Mouse (Mus musculus) CD8-positive naive resting alpha-beta T cell, adult 2 months (primary cell): ENCODE data around the gene Fam136a.
"Not testable (repeated sequence)": the region's sequence is repeated elsewhere in the genome, so short reads cannot be mapped to it uniquely, and the experiment has no call there.

ENCODE experiments used
- DNase-seq, 2 experiments: peaks; one replicate each; pipeline ENCODE4 v3.0.0; 2022; ENCODE audit warnings: low read depth in 2 of 2, low spot score in 2 of 2

The Fam136a gene

DNA sequence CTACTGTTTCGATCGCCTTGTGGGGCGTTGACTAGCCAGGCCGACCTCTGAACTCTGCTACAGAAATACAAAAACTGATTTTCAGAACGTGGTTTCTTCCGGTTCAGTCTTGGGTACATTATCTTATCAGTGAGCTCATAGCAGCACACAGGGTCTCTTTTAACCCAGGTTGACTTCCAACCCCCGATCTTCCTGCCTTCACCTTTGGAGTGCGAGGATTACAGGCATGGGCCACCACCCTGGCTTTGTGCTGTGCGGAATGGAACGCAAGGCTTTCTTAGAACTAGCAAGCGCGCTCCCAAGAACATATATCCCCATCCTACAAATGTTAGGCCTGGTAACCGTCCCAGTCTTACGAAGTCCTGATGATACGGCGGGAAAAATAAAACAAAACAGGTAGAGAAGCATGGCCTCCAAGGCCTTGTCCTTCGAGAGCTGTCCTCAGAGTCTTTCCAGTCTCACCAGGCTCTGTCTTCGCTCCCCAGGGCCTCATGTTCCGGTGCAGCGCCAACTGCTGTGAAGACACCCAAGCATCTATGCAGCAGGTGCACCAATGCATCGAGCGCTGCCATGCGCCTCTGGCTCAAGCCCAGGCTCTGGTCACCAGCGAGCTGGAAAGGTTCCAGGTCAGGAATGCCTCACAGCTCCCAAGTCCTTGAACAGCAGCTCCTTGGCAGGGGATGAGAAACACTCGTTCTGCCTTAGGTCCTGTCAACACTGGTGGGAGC lies 843 bp downstream of the Fam136a start:
- DNase-seq = no peak

DNA sequence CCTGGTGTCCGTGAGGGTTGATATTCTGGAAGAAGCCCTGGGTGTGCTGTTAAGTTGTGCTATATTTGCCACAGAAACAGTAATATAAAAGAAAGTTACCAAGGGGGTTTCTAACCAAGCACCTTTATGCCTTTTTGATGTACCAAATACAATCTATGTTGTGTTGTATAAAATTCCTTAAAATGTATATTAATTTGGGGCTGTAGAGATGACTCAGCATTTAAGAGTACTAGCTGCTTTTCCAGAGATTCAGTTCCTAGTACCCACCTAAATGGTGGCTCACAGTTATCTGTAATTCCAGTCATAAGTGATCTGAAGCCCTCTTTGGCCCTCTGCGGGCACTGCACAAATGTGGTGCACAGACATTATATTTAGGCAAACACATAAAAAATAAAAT lies 1.4 kb downstream of the Fam136a start:
- DNase-seq = no peak

DNA sequence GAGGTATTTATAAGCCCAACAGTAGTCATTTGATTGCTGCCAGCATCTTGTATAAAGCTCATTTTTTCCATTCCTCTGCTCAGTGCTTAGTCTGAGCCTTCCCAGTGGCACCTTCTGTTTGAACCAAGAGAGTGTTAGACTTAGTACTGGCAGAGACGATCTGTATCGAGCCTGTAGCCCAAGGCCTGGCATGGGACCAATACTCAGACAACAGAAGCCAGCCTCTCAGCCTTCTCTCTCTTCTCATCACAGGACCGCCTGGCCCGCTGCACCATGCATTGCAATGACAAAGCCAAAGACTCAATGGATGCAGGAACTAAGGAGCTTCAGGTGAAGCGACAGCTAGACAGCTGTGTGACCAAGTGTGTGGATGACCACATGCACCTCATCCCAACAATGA lies 3.0 kb downstream of the Fam136a start:
- no peak for DNase-seq

DNA sequence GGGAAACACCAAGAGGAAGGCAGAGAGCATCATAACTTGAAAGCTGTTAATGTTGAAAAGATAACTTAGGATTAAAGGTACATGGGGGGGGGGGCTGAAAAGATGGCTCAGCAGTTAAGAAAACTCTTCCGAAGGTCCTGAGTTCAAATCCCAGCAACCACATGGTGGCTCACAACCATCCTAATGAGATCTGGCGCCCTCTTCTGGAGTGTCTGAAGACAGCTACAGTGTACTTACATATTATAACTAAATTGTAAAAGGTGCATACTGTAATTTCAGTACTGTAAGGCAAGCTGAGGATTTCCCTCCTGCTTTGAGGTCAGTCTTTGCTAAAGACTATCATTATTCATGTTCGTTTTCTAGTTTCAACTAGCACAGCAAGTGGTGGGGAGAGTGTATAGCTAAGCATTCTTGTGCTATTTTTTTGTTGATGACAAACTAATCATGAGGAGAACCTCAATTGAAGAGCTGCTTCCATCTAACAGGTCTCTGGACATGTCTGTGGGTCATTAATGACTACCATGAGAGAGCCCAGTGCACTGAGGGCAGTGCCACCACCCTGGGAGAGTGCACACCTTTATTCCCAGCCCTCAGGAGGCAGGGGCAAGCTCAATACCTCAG lies 4.8 kb downstream of the Fam136a start:
- DNase-seq = peak in 1 of 2 experiments; percentile 16

DNA sequence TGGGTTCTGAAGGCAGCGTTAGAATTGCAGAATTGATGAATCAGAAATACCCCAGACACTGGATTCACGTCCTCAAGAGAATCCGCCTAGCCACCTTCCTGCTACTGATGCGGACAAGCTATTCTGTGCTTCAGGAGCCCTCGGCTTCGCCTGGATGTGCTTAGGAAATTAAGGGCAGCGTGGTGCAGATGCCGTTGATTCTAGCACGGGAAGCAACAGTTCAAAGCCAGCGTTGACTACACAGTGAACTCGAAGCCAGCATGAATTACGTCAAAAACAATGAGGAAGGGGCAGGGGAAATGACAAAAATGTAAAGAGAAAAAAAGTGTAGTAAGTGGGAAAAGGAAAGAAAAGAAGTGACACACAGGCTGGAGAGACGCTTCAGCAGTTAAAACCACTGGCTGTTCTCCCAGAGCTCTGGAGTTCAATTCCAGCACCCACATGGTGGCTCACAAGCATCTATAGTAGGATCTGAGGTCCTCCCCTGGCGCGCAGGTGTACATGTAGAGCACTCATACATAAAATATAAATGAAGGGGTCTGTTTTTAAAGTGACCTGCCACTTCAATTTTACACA lies 5.4 kb downstream of the Fam136a start, which contains the start of gene Snrpg:
Snrpg (plus strand) TSS at position 541 of the 576 bp plus-strand sequence.
- no peak for DNase-seq

DNA sequence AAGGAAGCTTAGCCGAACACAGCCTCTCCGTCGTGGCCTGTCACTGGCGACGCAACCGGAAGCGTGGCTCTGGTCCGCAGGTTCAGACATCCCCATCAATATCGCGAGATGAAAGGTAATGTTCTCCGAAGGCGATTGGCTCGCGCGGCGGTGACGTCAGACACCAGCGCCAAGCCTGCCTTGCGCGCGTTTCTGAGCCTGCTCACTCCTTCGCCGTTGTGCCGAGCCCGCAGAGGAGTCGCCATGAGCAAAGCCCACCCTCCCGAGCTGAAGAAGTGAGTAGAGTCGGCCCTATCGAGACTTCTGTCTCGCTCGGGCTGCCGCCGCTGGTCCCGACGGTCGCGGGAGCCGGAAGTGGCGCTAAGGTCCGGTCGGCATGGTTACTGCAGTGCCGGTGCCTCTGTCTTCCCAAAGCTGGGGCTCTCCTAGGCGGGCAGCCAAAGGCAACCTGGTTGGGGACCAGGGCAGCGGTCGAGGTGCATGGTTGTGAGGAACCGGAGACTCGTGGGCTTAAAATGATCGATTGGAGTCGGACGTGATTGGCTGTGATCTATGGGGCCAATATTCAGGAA lies 6.0 kb downstream of the Fam136a start:
- DNase-seq = peak; percentile 88 to 91

DNA sequence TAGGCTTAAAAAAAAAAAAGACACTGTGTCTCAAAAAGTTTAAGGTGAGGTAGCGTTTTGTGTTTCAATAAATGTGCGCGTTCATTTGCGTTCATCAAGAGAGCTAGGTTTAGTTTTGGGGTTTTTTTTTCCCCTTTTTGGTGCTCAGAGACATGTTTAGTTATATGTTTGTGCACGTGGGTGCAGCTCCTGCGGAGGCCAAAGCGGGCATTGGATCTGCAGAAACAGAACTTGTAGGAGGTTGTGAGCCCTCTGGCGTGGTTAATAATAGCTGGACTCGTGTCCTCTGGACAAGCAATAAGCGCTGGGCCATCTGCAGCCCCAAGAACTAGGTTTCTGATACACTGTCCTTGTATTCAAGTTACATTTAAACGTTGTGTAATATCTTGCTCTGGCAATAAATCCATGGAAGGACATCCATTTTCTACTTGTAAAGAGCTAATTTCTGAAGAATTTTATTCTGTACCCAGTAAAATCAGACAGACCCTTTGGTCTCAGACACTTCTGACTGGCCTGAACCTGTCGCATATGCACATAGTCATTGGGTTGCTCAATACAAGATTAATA lies 6.6 kb downstream of the Fam136a start:
- DNase-seq = no peak

DNA sequence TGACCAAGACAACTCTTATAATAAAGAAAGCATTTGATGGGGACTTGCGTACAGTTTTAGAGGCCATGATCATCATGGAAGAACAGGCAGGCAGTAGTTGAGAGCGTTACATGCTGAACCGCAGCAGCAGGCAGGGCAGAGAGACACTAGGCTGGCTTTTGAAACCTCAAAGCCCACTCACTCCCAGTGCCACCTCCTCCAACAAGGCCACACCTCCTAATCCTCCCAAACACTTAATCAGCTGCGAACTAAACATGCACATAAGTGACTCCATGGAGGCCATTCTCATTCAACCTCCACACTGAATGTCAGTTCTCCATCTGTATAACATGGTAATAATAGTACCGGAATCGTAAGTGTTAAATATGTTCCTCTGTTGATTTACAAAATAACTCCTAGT lies 8.1 kb downstream of the Fam136a start:
- no peak for DNase-seq

DNA sequence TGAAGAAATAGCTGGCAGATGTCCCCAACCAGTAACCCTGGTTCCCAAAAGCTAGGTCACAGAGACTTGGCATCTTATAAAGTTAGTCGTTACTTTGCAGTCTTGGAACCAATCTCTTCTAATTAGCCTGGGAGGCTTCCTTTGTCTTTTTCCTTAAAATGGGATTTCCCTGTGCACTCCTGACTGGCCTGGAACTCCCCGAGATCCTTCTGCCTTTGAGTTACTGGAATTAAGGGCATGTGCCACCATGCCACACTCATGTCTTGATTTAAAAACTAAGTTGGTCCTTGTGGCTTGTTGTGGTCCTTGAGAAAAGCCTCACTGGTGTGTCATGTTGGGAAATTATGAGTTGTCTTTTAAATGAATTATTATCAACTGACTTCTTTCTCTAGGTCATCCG lies 12.9 kb downstream of the Fam136a start:
- no peak for DNase-seq

DNA sequence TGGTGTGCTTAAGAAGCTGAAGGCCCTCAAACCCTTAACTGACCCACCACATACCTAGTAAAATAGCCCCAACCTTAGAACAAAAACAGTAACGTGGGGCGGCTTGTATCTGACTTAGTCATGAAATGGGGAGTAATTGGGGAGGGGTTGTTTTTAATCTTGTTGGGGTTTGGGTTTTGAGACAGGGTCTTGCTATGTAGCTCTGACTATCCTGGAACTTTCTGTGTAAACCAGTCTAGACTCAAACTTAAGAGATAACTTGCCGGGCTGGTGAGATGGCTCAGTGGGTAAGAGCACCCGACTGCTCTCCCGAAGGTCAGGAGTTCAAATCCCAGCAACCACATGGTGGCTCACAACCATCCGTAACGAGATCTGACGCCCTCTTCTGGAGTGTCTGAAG lies 14.7 kb downstream of the Fam136a start:
- DNase-seq = not testable (repeated sequence)

DNA sequence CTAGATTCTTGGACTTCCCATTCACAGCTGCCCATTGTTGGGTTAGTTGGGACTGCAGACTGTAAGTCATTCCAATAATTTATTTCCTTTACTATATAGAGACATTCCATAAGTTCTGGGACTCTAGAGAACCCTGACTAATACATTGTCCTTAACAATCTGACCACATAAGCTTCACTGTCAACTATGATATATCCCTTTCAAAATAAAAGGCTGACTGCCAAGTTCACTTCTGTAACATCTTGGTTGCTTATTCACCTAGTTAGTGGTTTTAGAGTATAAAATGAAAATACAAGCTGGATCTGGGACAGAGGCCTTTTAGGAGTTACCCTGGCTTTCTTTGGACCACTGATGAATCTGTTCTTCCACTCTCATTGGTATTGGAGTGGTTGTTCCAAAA lies 17.1 kb downstream of the Fam136a start:
- no peak for DNase-seq

DNA sequence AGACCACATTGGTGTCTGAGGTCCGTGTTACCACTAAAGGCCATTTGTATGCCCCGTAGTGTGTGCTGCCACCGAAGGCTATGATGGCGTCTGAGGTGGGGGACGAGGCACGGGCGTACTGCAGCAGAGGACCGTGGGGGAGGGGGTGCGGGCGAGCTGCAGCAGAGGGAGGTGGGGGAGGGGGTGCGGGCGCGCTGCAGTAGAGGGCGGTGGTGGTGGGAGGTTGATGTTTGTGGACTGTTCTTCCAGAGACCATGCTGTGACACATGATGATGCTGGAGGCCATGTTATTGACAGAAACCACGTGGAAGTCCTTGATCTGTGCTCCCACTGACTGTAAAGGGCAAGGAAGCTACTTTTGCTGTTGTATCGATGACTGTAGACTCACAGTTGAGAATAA lies 17.9 kb downstream of the Fam136a start:
- DNase-seq = no peak

DNA sequence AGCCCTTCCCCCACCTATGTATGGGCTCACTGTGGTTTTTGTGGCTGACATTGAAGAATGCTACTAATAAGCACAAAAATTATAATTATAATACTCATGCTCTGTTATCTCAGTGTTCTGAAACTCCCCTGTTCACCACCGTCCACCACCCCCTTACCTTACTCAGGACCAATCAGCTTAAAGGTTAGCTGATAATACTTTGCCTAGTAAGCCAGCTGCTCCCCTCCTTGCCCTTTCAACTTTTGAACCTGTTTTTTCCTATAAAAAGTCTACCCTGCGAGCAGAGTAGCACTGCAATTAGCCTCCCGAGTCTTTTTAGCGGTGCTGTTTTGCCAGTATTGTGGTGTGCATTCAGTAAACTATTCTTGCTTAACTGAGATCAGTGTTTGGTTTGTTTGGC lies 19.2 kb downstream of the Fam136a start:
- DNase-seq = no peak

DNA sequence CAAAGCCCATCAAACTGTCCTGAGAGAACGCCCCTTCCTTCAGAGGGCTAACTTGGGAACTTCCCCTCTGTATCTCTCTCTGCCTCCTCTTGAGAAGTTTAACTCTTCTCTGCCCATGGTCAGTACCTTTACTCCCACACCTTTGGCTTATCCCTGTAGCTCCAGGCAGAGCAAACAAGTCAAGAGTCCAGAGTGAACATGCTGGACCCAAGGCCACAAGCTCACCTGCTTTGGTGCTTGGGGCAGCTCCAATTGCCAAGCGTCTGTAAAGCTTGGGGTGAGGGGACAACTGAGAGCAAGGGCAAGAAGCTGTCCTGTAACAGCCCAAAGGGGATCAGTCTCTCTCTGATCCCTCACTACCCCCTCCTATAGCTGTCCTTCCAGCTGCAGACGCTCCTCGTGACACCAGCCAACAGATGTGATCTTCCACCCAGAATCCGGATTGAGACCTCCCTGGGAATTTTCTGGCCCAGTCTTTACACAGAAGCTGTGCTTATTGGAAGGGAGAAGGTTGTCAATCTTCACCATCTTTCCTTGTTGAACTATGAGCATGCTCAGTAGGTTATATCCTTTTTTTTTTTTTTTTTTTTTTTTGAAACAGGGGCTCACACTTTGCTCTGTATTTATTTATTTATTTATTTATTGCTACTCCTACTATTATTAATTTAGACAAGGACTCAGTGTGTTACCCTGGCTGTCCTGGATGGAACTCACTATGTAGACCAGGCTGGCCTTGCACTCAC lies 20.1 kb downstream of the Fam136a start:
- DNase-seq = no peak

DNA sequence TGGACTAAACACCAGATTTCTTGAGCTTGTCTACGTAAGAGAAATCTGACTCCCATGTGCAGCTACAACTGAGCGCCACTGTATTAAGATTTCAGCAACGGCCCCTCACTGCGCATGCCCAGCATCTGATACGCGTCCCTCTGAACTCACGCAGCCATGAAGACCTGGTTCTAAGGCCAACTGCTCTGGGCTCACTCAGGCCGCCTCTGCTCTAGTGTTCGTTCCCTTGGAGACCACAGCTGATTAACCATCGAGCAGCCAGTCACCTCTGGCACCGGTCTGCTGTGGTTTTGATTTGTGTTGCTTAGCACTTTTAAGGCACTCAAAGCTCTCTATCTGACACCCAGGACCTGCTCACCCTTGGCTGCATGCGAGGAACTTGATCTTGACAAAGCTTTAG lies 21.9 kb downstream of the Fam136a start:
- DNase-seq = no peak

DNA sequence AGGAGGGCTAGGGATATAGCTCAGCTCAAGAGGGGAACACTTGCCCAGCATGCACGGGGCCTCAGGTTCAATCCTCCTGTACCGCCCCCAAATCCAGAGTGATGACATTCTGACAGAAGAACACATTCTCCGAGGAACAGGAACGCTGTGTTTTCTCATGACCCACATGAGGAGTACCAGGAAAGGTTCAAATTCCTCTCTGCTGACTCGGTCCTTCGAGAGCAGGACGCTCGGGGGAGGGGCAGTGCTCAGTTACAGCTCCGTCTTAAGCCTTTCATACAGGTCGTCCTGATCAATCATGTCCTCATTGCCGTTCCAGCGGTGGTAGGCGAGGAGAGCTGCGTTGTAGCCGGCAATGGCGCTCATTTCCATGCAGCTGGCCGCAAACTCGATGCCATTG lies 23.0 kb downstream of the Fam136a start:
- no peak for DNase-seq

DNA sequence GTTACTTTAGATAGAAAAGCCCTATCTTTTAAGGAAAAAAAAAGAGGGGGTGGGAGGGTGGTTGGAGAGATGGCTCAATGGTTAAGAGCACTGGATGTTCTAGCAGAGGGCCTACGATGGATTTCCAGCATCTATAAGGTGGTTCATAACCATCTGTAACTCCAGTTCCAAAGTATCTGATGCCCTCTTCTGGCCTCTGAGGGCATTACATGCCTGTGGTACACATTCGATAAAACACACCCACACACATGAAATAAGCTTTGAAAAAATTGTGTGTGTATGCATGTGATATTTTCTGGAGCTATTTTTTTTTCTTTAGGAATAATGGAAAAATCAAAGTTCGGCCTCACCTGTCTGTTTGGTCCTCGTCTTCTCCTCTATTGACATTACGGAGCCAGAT lies 25.9 kb downstream of the Fam136a start:
- DNase-seq = no peak

DNA sequence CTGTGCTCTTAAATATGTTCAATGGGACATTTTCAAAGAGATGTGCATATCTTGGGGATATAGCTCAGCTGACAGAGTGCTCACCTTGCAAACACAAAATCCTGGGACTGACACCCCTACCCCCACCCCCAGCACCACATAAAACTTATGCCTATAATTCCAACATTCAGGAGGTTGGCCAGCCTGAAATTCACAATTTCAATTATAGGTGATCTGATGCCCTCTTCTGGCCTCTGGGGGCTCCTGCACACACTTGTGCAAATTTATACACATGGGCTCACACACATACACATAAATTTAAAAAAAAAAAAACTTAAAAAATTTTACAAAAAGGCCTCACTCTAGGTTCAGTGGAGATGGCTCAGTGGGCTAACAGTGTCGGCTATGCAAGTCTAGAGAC lies 27.7 kb downstream of the Fam136a start:
- DNase-seq = no peak

DNA sequence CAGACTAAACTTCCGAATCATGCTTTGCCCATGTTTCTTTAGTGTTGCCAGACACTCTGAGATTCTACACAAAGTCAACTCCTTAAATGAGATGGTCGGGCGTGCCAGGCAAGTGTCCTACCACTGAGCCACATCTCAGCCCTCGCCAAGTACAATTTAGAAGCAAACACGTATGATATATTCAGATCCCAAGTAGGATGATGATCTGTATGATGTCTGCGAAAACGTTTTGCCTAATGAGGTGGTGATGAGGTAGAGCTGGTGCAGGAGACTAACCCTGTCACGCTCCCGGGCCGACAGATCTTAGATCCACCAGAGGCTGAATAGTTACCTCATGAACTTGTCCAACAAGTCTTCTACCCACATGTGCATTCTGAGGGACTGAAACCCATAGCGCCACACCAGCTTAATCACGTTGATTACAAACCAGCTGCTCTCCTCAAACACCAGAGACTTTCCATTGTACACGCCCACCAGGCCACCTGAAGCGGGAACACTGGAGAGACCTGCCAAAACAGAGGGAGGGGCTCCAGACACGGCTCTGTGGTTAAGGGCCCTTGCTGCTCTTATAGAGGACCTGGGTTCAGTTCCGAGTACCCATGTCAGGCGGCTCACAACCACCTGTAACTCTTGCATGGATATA lies 28.8 kb downstream of the Fam136a start:
- DNase-seq = no peak

DNA sequence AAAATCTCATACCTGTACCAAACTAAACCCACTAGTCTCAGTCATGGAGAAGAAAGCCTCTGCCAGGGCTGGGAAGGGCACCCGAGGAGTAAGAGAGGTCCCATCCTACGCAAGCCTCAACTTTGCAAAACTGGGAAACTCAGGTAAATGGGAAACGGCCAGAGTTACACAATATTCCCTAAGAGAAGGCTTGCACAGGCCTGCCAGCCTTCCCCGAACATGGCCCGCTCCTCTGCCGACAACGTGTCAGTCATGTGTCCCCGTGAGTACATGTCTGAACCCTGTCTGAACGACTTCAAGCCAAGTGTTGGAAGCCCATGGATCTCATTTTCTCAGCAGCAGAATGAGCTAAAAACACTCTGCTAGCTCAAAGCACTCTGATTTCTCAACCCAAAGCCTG lies 29.6 kb downstream of the Fam136a start:
- no peak for DNase-seq

DNA sequence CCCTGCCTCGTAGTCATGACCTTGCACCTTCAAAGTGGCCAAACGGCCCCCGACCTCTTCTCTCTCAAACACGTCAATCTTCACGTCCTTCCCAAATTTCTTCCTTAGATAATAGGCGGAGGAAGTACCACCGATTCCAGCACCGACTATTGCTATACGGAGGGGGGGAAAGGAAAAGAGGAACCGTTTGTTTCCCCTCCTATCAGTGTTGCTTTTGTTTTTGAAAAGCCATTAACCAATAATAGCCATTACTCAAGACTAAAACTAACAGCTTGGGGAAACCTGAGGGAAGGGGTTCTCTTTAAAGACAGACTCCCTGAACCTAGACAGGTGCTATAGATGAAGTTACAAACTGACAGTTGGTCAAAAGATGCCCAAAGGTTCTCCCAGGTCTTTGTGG lies 30.5 kb downstream of the Fam136a start:
- no peak for DNase-seq
